Mouse (Mus musculus) heart, postnatal 0 days (tissue): ENCODE results near the gene Gxylt2.

Source experiments
- CTCF ChIP-seq: IDR thresholded peaks from 2 replicates; pipeline ENCODE4 v1.5.1; 2016; ENCODE audit warnings: antibody characterized with exemption, control low read depth, low read depth
- EP300 ChIP-seq: IDR thresholded peaks from 2 replicates; pipeline ENCODE4 v1.6.1; 2016; ENCODE audit warnings: antibody characterized with exemption, low read depth

DNA sequence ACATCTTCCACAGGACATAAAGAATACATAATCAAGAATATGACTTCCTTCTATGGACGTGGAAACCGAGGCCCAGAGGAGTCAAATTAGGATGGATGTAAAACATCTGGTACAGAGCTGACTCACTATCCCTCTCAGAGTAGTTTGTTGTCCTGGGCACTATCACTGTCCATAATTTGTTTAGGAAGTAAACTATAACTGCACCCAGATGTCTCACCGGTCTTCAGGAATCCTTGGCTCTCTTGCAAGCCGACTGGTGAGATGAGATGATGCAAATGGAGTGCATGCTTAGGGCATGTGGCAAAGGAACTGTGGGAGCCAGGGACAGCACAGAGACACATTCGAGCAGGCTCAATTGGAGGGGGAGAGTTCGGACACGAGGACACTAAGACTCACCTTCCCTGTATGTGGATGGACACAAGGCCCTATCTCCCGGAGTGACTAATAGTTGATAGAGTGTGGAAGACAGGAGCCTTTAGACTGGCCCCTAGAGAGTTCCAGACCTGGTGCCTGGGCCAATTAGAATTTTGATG is 10.8 kb downstream of the Gxylt2 start:
- TF ChIP-seq EP300: no peak
- TF ChIP-seq CTCF: no peak
